Mouse (Mus musculus) liver, embryonic 14.5 days (tissue): ENCODE results near the gene Man1c1.

Experiments used
- CTCF ChIP-seq: IDR thresholded peaks from 2 replicates; pipeline ENCODE4 v1.5.1; 2016; ENCODE audit warnings: antibody characterized with exemption, low read depth, control low read depth
- EP300 ChIP-seq: IDR thresholded peaks from 2 replicates; pipeline ENCODE4 v1.6.1; 2016; ENCODE audit warnings: antibody characterized with exemption, low read depth

GRCm38 (mm10) chr4:134674970-134675369 is 29.1 kb downstream of the Man1c1 start:
- TF ChIP-seq CTCF, result no peak
- no peak for TF ChIP-seq EP300
